Mouse (Mus musculus) stomach, postnatal 0 days (tissue): ENCODE data around the gene Cma1.

Source experiments
- CTCF ChIP-seq: IDR thresholded peaks from 2 replicates; pipeline ENCODE4 v1.5.1; 2016; ENCODE audit warnings: antibody characterized with exemption, low read depth, mild to moderate bottlenecking, moderate library complexity
- EP300 ChIP-seq: optimal IDR thresholded peaks from 2 replicates; pipeline ENCODE3; 2016; ENCODE audit warnings: antibody characterized with exemption

DNA sequence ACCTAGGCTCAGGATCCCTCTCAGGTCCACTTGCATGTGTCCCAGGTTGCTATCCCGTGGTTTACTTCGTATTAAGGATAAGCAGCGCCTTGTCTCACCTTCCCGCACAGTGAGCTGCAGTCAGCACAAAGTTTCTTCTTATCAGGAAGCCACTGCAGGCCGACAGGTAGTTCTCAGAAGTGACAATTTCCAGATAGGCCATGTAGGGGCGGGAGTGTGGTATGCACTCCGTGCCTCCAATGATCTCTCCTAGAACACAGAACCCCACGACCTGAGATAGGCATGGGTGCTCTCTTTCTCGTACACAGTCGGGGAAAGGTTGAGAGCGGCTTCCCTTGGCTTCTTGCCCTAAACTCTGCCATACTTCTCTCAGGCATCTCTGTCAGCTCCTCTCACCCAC lies 874 bp downstream of the Cma1 start:
- TF ChIP-seq CTCF (no peak), EP300 (no peak)
